Mouse (Mus musculus) C2C12 (cell line): ENCODE results near the gene Sdk1. TPM values are rescaled to one million over a fixed set of nuclear protein-coding genes. Genes with fewer than 3 reads are reported as not detected.

Experiments used
- H3K27me3 ChIP-seq: one replicate; pipeline ENCODE4 v1.6.1; 2011; ENCODE audit not compliant: control insufficient read depth, insufficient read depth, insufficient read length
- H3K36me3 ChIP-seq: one replicate; pipeline ENCODE4 v1.6.1; 2011; ENCODE audit not compliant: control insufficient read depth, insufficient read depth
- H3K4me3 ChIP-seq: one replicate; pipeline ENCODE4 v1.5.1; 2011; ENCODE audit warnings: mild to moderate bottlenecking, control low read depth; ENCODE audit not compliant: poor library complexity, insufficient read depth, severe bottlenecking
- H3K79me2 ChIP-seq: one replicate; pipeline ENCODE4 v1.6.1; 2011; ENCODE audit not compliant: control insufficient read depth, insufficient read depth
- H3K79me3 ChIP-seq: one replicate; pipeline ENCODE4 v1.6.1; 2011; ENCODE audit warnings: low read depth, control low read depth
- H3ac ChIP-seq: one replicate; pipeline ENCODE3; 2011; ENCODE audit warnings: low read depth; ENCODE audit not compliant: control insufficient read depth, insufficient read length
- CEBPB ChIP-seq: IDR thresholded peaks from one replicate; pipeline ENCODE4 v1.6.1; 2011; ENCODE audit warnings: low read depth, mild to moderate bottlenecking, control low read depth, moderate library complexity
- CTCF ChIP-seq: IDR thresholded peaks from one replicate; pipeline ENCODE4 v1.5.1; 2011; ENCODE audit not compliant: control insufficient read depth, insufficient read depth, insufficient read length
- FOSL1 ChIP-seq: IDR thresholded peaks from one replicate; pipeline ENCODE4 v1.8.0; 2011; ENCODE audit warnings: mild to moderate bottlenecking, low read length; ENCODE audit not compliant: poor library complexity, insufficient read depth, severe bottlenecking
- MAX ChIP-seq: IDR thresholded peaks from one replicate; pipeline ENCODE4 v1.6.1; 2011; ENCODE audit warnings: mild to moderate bottlenecking, control low read depth
- MYOD1 ChIP-seq: IDR thresholded peaks from one replicate; pipeline ENCODE4 v1.6.1; 2011; ENCODE audit warnings: low read depth; ENCODE audit not compliant: control insufficient read depth, insufficient read length
- MYOG ChIP-seq: IDR thresholded peaks from one replicate; pipeline ENCODE4 v1.6.1; 2011; ENCODE audit not compliant: control insufficient read depth, insufficient read length; ENCODE audit errors: extremely low read depth
- USF1 ChIP-seq: IDR thresholded peaks from one replicate; pipeline ENCODE4 v1.6.1; 2011; ENCODE audit warnings: low read depth, mild to moderate bottlenecking, control low read depth, moderate library complexity
- polyA plus RNA-seq: library from polyadenylated mRNA; unstranded; fragments of >200 nt; fragmentation: generic; extraction: Trizol; gene quantifications from one replicate; pipeline ENCODE4 v1.2.1, GENCODE M21; 2012; ENCODE audit warnings: missing spikeins

The Sdk1 gene
- polyA plus RNA-seq, 1 experiment = 0.61 TPM

DNA sequence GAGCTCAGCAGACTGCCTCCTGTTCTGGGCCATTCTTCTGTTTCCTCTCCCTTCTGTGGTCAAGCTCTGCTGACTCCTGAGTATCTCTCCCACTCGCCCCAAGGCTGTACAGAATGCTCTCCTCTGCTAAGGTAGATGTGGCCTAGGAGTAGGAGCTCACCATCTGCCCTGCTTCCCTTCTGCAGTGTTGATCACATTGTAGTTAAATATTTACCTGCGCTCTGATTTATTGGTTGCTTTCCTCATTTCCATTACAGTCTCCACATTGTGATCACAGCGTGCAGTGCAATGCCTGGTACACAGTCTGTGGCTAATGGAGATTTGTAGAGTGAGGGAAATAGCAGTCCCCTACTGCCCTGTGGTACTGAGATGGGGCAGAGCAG is 139.5 kb downstream of the Sdk1 start:
- Histone ChIP-seq H3K36me3 (no peaks in the 10 kb centered on the region), H3K27me3 (no peaks in the 10 kb centered on the region), H3K79me2 (no peaks in the 10 kb centered on the region), H3K4me3 (no peak overlapping the region), H3K79me3 (no peaks in the 10 kb centered on the region), H3ac (no peak overlapping the region)
- TF ChIP-seq USF1 (no peak), FOSL1 (no peak)

DNA sequence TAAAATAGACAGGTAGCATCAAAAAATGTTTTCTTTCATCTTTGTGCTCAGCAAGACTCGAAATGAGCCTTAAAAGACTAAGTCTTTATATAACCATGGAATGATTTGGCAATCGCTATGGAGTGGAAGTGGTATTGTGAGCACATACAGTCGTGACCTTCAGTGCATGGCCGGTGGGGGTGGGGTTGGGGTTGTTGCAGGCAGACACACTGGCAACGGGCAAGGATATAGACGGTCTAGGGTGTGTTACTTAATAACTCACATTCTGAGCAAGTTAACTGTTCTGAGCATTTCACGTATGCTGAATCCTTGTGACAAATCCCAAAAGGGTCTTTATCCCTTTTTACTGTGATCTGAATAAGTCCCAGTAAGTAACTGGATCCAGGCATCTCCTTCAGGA is 140.3 kb downstream of the Sdk1 start:
- TF ChIP-seq MAX (no peak), CTCF (no peak), MYOG (no peak), USF1 (no peak), CEBPB (no peak), MYOD1 (no peak), FOSL1 (no peak)
- Histone ChIP-seq H3ac (no peak overlapping the region), H3K36me3 (no peaks in the 10 kb centered on the region), H3K27me3 (no peaks in the 10 kb centered on the region), H3K79me2 (no peaks in the 10 kb centered on the region), H3K79me3 (no peaks in the 10 kb centered on the region), H3K4me3 (no peak overlapping the region)

DNA sequence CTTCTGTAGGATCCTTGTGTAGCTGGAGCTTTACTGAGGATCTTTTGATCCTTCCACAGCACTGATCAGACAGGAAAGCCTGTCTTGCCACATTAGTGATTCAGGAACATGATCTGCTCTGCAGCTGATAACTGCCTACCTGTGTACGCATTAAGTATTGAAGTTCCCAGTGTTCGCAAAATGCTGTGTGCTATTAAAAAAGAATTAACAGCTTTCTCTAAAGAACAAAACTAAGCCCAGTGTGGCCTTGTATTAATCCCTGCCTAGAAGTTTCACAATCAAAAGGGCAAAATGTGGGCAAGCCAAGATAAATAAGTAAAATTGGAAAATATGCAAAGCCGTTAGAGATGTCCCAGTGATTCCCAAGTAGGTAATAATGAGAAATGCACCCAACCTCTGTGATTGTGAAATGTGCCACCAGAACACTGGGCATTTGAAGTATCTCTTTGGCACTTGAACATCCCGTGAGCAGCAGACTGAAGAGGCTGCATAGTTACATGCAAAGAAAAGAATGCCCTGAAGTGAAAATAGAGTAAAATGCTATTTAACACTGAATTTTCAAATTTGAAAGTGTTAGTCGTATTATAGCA is 141.1 kb downstream of the Sdk1 start:
- H3K4me3 ChIP-seq = no peak overlapping the region
- no peak overlapping the region for H3ac ChIP-seq
- no peaks in the 10 kb centered on the region for H3K27me3 ChIP-seq
- TF ChIP-seq FOSL1 (no peak), MAX (no peak), USF1 (no peak), MYOG (no peak), CEBPB (no peak), MYOD1 (no peak), CTCF (no peak)
- no peaks in the 10 kb centered on the region for H3K79me2 ChIP-seq
- no peaks in the 10 kb centered on the region for H3K36me3 ChIP-seq
- no peaks in the 10 kb centered on the region for H3K79me3 ChIP-seq

DNA sequence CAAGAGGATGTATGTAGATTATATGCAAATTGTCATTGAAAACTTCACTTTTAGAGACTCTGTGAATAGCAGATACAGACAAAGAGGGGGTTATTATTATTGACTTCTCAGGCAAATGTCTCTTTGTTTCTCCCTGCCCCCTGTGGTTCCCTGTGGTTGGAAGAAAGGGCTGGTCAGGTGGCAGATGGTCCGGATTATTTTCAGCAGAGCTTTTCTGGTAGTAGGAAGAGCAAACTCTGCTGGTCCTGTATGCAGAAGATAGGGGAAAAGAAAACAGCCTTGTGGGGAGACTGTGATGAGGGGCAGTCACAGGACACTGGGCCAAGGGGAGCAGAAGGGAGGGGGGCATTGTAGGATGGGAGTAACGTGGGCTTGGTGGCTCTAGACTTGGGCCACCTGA is 147.2 kb downstream of the Sdk1 start:
- Histone ChIP-seq H3K27me3 (no peaks in the 10 kb centered on the region), H3ac (no peak overlapping the region), H3K4me3 (no peak overlapping the region), H3K79me2 (no peaks in the 10 kb centered on the region), H3K79me3 (no peaks in the 10 kb centered on the region), H3K36me3 (no peaks in the 10 kb centered on the region)
- TF ChIP-seq MYOD1 (no peak), MAX (no peak), FOSL1 (no peak), CEBPB (no peak), CTCF (no peak), MYOG (no peak), USF1 (no peak)

DNA sequence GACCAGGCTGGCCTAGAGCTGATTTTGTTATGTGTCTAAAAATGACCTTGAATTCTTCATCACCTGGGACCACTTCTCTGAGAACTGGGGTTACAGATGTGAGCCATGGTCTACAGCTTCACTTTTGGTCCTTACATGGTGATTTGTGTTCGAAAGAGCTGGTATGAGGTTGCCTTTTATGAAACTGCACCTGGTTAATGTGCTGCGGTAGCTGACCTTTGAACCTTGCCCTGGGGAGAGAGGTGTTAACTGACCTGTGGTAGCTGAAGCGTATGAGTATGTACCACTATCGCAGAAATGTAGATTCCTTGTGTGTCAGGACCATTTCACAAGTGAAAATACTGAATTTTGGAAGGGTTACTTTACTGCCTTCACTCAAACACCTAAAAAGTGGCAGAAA is 149.3 kb downstream of the Sdk1 start:
- H3K79me3 ChIP-seq = no peaks in the 10 kb centered on the region
- TF ChIP-seq CEBPB = no peak
- no peak for TF ChIP-seq MYOD1
- TF ChIP-seq FOSL1 = no peak
- no peak for TF ChIP-seq CTCF
- TF ChIP-seq MYOG = no peak
- no peak for TF ChIP-seq USF1
- TF ChIP-seq MAX = no peak
- H3ac ChIP-seq = no peak overlapping the region
- H3K27me3 ChIP-seq = no peaks in the 10 kb centered on the region
- no peaks in the 10 kb centered on the region for H3K79me2 ChIP-seq
- no peaks in the 10 kb centered on the region for H3K36me3 ChIP-seq
- H3K4me3 ChIP-seq = no peak overlapping the region

DNA sequence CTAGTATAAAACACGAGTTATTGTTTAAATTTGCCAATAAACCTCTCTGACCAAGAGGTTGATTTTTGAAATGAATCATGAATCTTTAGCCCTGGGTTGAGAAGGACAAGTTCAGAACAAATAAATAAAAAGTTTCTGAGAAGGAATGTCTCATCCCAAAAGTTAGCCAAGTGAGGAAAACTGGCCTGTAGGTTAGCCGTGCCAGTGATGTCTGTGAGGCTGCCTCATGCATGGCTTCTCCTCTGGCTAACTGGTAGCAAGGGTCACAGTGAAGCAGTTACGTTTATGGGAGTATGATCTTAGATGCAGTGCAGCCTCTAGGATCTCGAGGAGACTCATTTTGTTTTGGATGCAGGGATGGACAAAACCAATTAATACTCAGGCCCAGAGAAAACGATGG is 149.9 kb downstream of the Sdk1 start:
- TF ChIP-seq MYOD1 (no peak), MYOG (no peak), MAX (no peak), USF1 (no peak), CTCF (no peak), FOSL1 (no peak)
- H3ac ChIP-seq = no peak overlapping the region
- H3K36me3 ChIP-seq = no peaks in the 10 kb centered on the region
- no peaks in the 10 kb centered on the region for H3K27me3 ChIP-seq
- H3K79me2 ChIP-seq = no peaks in the 10 kb centered on the region
- no peaks in the 10 kb centered on the region for H3K79me3 ChIP-seq
- H3K4me3 ChIP-seq = no peak overlapping the region
